Mouse (Mus musculus) kidney, adult 18-20 months (tissue): ENCODE measurements around the gene A530084C06Rik.
A peak's percentile ranks its signal among the peaks of the same experiment; 100 is the strongest.

Source experiments
- DNase-seq: peaks from one replicate; pipeline ENCODE4 v3.0.0; 2021

The A530084C06Rik gene

GRCm38 (mm10) chr13:31558521-31559418 lies at the start of gene A530084C06Rik:
Gene A530084C06Rik, minus strand, starts transcription at chr13:31559333.
- DNase-seq: peak; percentile 65

- no peak for DNase-seq
These were observed 44.8 kb upstream of the A530084C06Rik start for GRCm38 (mm10) chr13:31603964-31604363.

GRCm38 (mm10) chr13:31599576-31599975 lies 40.4 kb upstream of the A530084C06Rik start:
- DNase-seq: no peak

DNA sequence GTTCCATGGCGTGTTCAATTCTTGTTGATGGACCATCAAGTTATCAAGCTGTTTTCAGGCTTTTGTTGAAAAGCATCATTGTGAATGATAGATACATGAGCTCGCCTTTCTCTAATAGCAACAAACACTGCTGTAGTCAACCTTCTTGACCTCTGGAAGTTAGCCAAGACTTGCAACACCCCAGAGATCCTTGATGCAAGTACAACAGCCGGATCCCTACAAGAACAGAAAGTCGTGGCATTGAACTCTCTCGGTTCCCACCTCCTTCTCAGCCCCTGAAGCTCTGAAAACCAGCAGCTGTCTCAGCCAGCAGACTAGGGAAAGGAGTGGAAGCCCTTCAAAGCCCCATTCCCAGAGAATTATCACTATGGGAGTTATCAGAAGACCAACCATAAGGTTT lies 28.2 kb upstream of the A530084C06Rik start:
- DNase-seq: no peak

DNA sequence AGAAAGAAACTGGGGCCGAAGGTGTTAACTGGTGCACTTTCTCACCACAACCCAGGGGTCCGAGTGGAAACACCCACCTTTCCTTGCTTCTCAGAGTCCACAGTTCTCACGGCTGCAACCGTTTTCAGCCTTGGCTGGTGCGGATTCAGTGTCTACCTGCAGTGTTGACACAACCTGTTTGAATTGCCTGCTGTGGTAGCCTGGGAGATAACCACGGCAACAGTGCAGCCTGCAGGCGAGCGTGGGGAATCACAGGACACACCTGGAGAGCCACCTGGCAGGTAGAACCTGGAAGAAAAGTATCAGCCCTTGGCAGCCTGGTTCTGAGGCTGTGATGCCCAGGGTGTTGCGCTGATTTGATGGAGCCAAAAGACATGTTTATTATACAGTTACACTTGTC lies 20.7 kb upstream of the A530084C06Rik start:
- peak; percentile 61 for DNase-seq

DNA sequence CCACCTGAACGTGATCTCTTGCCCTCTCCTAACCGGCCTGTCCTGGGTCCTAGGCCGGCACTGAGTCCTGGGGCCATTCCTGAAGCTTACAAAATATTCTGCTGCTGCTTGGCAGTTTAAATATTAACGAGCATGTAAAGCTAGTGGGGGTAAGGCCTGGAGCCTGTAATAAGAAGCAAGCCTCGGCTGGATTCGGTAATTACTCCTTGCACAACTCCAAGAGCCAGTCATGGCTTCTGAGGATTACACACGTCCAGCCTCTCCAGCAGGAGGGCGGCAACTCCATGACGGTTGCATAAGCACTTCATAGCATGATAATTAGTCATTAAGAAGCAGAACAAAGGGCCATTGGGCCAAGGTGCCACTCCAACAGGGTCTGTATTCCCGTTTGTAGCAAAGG lies 19.3 kb upstream of the A530084C06Rik start:
- peak; percentile 66 for DNase-seq

DNA sequence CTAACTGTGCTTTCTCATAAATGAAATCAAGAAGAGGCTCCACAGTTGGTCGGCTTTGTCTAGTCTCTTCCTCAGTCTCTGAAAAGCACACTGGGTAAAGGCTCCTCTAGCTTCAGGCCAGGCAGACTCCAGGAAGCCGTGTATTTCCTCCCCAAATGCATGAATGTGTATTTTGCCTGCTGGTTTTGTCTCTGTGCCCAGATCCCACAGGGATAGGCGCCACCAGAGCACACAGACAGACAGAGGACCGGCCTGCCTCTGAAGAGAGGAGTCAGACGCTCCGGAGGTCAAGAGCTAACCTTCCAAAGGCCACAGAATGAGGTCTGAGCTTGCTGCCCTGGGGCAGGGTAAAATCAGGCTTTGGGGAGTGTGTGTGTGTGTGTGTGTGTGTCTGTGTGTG lies 18.4 kb upstream of the A530084C06Rik start:
- peak; percentile 36 for DNase-seq

DNA sequence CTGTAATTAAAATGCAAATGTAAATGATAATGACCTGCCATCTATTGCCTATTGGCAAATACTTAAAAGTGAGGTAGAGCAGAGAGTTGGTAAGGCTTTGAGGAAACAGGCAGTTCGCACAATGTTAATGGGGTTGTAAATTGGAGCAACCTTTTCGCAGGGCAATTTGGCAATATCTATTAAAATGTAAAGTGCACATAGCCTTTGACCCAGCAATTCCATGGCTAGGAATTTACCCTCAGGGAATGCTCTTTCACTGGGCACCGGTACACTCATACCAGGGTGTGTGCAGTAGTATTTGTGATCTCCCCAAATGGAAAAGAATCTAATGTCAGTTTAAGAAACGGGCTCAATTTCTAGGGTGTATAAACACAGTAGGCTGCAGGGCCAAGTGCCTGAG lies 17.6 kb upstream of the A530084C06Rik start:
- no peak for DNase-seq

DNA sequence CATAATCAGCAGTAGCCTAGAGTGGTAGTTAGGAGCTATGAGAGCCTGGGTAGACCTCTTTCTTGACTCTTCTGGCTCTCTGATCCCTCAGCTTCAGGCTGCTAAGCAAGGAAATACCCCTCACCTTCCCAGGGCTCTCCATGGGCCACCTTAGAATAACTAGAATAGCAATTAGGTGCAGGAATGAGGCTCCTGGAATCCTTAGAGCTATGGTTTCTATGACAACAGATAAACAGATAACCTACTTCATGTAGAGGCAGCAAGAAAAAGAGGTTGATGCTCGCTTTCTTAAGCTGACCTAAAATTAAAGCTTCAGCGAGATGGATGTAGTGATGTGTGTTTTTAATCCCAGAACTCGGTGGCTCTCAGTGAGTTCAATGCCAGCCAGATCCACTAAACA lies 15.5 kb upstream of the A530084C06Rik start:
- no peak for DNase-seq

- DNase-seq: no peak
These were observed 13.8 kb upstream of the A530084C06Rik start for GRCm38 (mm10) chr13:31572806-31573508.

GRCm38 (mm10) chr13:31567617-31568294 lies 8.6 kb upstream of the A530084C06Rik start:
- no peak for DNase-seq

- DNase-seq: no peak
These were observed 8.0 kb upstream of the A530084C06Rik start for GRCm38 (mm10) chr13:31567099-31567498.

DNA sequence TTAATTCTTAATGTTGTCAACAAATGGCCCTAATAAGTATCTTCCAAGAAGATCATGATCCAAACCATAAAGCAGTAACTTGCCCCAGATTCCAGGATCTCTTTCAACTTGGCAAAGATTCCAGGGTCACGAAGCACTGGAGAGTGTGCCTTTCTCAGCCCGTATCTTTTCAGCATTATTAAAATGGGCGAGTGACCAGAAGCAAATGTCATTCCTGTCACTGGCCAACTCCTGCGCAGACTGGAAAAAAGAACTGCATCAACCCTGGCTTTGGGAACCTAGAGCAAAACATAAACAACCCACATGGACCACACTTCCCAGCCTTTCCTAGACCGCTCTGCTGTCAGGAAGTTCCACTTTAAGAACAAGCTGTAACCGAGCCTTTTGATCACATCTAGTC lies 5.3 kb upstream of the A530084C06Rik start:
- no peak for DNase-seq

DNA sequence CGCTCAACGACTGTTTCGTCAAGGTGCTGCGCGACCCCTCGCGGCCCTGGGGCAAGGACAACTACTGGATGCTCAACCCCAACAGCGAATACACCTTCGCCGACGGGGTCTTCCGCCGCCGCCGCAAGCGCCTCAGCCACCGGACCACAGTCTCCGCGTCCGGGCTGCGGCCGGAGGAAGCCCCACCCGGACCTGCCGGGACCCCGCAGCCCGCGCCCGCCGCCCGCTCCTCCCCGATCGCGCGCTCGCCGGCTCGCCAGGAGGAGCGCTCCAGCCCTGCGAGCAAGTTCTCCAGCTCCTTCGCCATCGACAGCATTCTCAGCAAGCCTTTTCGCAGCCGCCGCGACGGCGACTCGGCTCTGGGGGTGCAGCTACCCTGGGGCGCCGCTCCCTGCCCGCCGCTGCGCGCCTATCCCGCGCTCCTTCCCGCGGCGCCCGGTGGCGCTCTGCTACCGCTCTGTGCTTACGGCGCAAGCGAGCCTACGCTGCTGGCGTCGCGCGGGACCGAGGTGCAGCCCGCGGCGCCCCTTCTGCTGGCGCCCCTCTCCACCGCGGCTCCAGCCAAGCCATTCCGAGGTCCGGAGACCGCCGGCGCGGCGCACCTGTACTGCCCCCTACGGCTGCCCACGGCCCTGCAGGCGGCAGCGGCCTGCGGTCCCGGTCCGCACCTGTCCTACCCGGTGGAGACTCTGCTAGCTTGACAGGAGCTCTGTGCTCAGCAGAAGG lies 449 bp upstream of the A530084C06Rik start:
- peak; percentile 79 for DNase-seq

DNA sequence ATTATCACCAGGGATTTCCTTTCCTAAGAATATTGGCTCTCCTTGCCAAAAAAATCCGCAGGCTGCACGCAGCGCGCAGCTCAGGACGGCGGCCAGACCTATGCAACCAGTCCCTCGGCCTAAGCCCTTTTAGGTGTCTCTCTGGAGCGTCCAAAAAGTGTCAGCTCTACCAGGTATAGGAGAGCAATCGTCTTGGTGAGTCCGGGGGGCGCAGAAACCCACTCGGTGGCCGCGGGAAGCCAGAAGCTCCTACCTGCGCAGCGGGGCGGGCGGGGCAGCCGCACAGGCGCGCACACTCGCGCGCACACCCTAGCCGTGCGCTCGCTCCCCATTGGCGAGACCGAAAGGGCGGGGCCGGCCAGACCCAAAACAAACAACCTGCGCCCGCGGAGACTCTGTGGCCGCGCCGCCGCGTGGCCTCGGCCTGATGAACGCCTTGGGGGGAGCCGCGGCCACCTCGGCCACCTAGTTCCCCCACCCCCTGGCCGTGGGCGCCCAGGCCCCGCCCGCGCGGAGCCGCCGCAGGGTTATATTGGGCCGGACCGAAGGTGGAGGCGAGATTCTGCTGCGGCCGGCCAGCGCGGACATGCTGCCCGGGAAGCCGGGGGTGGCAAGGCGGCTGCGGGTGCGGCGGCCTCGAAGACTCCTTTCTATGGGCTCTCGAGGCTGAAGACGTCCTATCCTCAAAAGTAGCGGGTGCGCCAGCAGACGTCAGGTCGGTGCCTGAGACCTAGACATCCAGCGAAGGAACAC lies 1.2 kb downstream of the A530084C06Rik start:
- DNase-seq: peak; percentile 87

DNA sequence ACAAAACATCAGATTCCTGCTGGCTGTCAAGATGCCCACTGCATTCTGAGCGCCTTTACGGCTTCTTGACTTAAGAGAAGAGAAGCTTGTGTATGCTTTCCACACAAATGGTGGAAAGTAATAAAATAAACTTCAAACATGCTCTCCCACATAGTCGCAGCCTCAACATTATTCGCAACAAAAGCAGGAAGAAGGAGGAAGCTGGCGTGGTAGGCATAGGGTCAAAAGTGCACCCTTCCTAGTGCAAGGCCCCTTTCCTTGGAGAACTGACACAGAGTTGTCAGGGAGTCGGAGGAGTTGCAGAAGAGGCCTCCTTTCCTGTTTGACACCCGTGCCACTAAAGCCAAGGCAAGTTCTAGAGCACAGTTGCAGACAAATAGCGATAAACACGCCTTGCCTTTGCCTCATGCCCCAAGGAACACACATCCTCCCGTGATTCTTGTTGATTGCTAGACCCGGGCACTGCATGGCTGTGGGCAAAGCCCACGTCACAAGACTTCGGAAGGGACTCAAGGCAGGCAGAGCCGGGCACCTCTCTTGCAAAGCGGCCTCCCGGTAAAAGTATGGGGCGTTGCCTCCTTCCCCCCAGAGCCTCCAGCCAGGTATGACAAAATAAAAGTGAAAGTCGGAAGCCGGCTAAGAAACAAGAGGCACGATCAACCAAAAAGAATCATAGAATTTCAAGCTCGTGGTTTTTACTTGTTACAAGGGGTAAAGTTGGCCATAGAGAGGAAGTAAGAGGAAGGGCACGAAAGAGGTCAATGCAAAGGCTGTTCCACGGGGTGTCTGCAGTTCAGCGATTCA lies 2.0 kb downstream of the A530084C06Rik start:
- DNase-seq: peak; percentile 34

DNA sequence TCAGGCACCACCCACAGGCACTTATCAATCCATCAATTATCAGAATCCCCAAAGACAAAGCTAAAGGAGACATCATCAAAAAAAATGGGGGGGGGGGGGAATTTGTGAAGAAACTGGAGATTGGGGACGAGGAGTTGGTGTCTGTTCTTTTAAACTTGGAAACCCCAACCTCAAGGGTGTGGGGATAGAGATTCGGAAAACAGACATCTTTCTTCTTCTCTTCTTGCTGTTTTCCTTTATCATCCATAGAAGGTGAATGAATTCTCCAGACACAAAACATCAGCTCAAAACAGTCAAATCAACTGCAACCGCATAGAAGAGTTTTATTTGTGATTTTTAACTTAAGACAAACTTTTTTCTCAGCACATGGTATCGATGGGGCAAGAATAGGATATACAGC lies 3.3 kb downstream of the A530084C06Rik start, which contains the start of gene Foxq1:
Gene Foxq1 (plus strand): TSS at position 301 of the 400 bp plus-strand sequence.
- DNase-seq: no peak

GRCm38 (mm10) chr13:31547610-31548009 lies 11.5 kb downstream of the A530084C06Rik start:
- no peak for DNase-seq

DNA sequence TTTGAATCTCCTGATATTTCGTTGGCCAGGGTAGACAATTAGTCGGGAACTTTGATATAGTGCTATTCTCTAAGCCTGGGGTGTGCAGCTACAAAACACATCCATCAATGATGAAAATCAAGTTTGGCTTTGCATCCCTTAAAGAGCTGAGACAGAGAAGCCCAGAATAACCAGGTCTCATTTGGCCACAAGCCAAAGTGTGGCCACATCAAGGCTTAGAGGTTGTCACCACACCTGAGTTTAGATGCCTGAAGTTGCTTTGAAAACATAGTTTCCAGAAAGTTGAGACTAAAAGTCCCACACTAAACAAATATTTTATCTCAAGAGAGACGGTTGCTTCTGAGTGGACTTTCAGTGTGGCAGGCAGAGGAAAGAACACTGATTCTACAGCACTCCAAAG lies 11.9 kb downstream of the A530084C06Rik start:
- DNase-seq: no peak

DNA sequence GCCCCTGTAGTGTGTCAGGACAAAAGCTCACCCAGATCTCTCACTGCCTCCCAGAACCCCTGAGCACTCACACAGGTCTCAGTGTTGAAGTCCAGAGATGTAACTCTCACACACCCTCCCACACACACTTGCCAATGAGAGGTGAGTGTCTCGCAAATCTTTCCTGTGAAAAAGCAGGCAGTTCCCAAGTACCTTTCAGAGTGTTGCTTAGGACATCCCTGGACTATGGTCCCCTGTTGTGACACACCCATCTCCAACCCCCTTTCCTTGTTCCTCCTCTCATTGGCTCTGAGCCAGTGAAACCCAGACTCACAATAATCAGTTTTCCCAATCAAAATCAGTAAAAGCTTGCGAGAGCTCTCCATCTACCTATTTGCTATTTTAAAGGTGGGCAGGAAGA lies 12.3 kb downstream of the A530084C06Rik start:
- DNase-seq: no peak

GRCm38 (mm10) chr13:31543021-31543420 lies 16.1 kb downstream of the A530084C06Rik start:
- peak; percentile 31 for DNase-seq
